Mouse (Mus musculus) cerebellum, postnatal 10 days (tissue): ENCODE data around the gene Tm2d3.

Source experiments
- DNase-seq, 2 experiments: peaks; one replicate each; pipeline ENCODE4 v3.0.0; 2021; ENCODE audit warnings: mixed read lengths in 2 of 2

Tm2d3 gene

GRCm38 (mm10) chr7:65704818-65705242 lies 13.9 kb downstream of the Tm2d3 start:
- peak; percentile 87 to 92 for DNase-seq

- DNase-seq: no peak
Measured at GRCm38 (mm10) chr7:65708506-65708905, 17.5 kb downstream of the Tm2d3 start.

GRCm38 (mm10) chr7:65710301-65710700 lies 19.3 kb downstream of the Tm2d3 start:
- no peak for DNase-seq

- no peak for DNase-seq
Measured at GRCm38 (mm10) chr7:65713782-65714181, 22.8 kb downstream of the Tm2d3 start.

GRCm38 (mm10) chr7:65714304-65714703 lies 23.3 kb downstream of the Tm2d3 start:
- no peak for DNase-seq

GRCm38 (mm10) chr7:65734024-65734423 lies 43.1 kb downstream of the Tm2d3 start:
- DNase-seq: peak; percentile 16

- no peak for DNase-seq
Measured at GRCm38 (mm10) chr7:65735261-65735660, 44.3 kb downstream of the Tm2d3 start.

GRCm38 (mm10) chr7:65737286-65738040 lies 46.5 kb downstream of the Tm2d3 start:
- peak in 1 of 2 experiments; percentile 20 for DNase-seq

- DNase-seq: no peak
Measured at GRCm38 (mm10) chr7:65742857-65743256, 51.9 kb downstream of the Tm2d3 start.

GRCm38 (mm10) chr7:65747990-65748955 lies 57.3 kb downstream of the Tm2d3 start:
- DNase-seq: peak; percentile 50 to 57
